Mouse (Mus musculus) right cerebral cortex, postnatal 14 days (tissue): ENCODE results near the gene Phactr3.
A peak's percentile ranks its signal among the peaks of the same experiment; 100 is the strongest.

Experiments used
- DNase-seq: peaks from one replicate; pipeline ENCODE4 v3.0.0; 2022

Gene Phactr3

DNA sequence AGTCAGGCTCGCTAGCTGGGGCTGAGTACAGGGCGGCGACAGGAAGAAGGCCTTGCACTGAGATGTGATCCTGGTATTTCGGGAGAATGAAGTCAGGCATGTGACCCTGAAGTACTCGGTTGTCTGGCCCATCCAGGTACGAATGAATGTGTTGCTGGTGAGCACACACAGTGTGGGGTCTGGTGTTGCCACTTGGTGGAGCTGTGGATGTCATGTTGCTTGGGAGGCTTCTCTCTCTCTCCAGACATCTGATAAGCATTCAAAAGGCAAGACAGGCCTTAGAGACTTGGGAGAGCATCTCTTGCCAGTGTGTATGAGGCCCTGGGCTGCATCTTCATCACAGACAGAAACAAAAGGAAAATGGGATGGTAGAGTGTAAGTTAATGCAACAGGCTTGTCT lies 77.3 kb downstream of the Phactr3 start:
- no peak for DNase-seq

GRCm38 (mm10) chr2:178197542-178197941 lies 78.8 kb downstream of the Phactr3 start:
- no peak for DNase-seq

DNA sequence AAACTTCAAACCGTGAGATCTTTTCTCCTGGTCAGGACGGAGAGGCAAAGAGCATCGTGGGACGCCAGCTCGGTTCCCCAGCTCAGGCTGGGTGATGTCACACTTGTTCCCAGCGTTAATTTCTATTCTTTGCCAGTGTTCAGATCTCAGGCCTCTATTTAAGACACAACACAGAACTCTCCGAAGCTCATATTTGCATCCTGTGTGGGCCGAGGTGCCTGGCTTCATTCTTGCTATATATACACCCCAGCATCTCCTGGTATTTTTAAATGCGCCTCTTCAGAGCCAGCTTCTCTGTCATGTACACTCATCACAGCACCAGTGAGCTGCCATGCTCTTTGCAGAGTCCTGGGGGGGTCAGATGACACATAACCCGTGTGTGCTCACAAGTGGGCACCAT lies 85.7 kb downstream of the Phactr3 start:
- DNase-seq: peak; percentile 25

DNA sequence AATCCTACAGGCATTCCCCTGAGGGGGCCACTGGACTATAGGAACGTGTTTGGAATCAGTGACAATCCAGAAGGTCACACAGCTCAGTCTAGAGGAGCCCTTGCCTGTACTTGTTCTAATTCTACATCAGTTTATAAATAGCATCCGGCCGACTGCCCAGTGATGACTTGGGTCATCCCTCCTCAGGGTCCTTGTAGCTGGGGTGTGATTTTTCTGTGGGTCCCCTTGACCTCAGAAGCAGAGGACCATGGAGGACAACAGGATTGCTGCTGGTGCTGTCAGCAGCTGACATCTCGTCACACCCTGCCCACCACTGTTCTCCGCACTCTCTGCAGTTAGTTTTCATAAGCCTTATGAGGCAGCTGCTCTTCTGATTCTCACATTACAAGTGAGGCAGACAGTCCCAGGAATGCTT lies 89.4 kb downstream of the Phactr3 start:
- DNase-seq: no peak

- DNase-seq: no peak
Measured at GRCm38 (mm10) chr2:178213826-178214225, 95.1 kb downstream of the Phactr3 start.

- peak; percentile 7 for DNase-seq
Measured at GRCm38 (mm10) chr2:178214531-178214930, 95.8 kb downstream of the Phactr3 start.

- no peak for DNase-seq
Measured at GRCm38 (mm10) chr2:178218461-178218860, 99.7 kb downstream of the Phactr3 start.

GRCm38 (mm10) chr2:178219454-178220147 lies 100.8 kb downstream of the Phactr3 start:
- no peak for DNase-seq

- DNase-seq: peak; percentile 1
Measured at GRCm38 (mm10) chr2:178220148-178220717, 101.5 kb downstream of the Phactr3 start.

DNA sequence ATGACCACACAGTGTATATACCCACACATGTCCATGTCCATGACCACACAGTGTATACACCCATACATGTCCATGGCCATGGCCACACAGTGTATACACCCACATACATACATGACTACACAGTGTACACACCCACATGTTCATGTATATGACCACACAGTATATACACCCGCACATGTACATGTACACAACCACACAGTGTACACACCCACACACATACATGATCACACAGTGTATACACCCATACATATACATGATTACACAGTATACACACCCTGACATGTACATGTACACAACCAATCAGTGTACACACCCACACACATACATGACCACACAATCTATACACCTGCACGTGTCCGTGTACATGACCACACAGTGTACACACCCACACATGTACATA lies 102.2 kb downstream of the Phactr3 start:
- no peak for DNase-seq

- DNase-seq: peak; percentile 2
Measured at GRCm38 (mm10) chr2:178229231-178229630, 110.5 kb downstream of the Phactr3 start.

GRCm38 (mm10) chr2:178233487-178233886 lies 114.7 kb downstream of the Phactr3 start:
- DNase-seq: no peak

- DNase-seq: no peak
Measured at GRCm38 (mm10) chr2:178237056-178237455, 118.3 kb downstream of the Phactr3 start.

GRCm38 (mm10) chr2:178238503-178238902 lies 119.7 kb downstream of the Phactr3 start:
- DNase-seq: no peak

GRCm38 (mm10) chr2:178240886-178241285 lies 122.1 kb downstream of the Phactr3 start:
- DNase-seq: no peak

GRCm38 (mm10) chr2:178241374-178241773 lies 122.6 kb downstream of the Phactr3 start:
- no peak for DNase-seq

- DNase-seq: no peak
Measured at GRCm38 (mm10) chr2:178242996-178243395, 124.2 kb downstream of the Phactr3 start.

GRCm38 (mm10) chr2:178244866-178245265 lies 126.1 kb downstream of the Phactr3 start:
- no peak for DNase-seq

GRCm38 (mm10) chr2:178245841-178246240 lies 127.1 kb downstream of the Phactr3 start:
- no peak for DNase-seq

- no peak for DNase-seq
Measured at GRCm38 (mm10) chr2:178246767-178247166, 128.0 kb downstream of the Phactr3 start.

GRCm38 (mm10) chr2:178247274-178247673 lies 128.5 kb downstream of the Phactr3 start:
- DNase-seq: peak; percentile 12

GRCm38 (mm10) chr2:178257117-178257825 lies 138.5 kb downstream of the Phactr3 start:
- DNase-seq: no peak

DNA sequence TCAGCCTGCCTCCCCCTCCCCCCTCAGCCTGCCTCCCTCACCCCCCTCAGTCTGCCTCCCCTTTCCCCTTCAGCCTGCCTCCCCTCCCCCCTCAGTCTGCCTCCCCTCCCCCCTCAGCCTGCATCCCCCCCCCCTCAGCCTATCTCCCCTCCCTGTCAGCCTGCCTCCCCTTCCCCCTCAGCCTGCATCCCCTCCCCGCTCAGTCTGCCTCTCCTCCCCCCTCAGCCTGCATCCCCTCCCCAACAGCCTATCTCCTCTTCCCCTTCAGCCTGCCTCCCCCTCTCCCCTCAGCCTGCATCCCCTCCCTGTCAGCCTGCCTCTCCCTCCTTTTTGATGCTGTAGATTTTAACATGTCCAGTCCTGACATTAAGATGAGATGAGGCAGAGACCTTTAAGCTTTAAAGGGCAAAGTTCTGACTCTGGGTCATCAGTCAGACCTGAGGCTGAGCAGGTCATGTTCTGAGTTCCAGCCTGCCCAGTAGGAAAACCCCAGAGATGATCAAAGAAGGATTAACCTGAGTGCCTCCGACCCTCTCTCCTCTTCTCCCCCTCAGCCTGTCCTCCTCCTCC lies 139.3 kb downstream of the Phactr3 start:
- DNase-seq: no peak

GRCm38 (mm10) chr2:178263055-178263454 lies 144.3 kb downstream of the Phactr3 start:
- no peak for DNase-seq
